Mouse (Mus musculus) hindbrain, embryonic 15.5 days (tissue): ENCODE measurements at regions not wholly inside any gene's neighbourhood (a gene's known extent, or its start where the extent isn't known, plus 50 kb on each side); places are given as distances from the start of the nearest gene placed in this dataset.
"Not testable (repeated sequence)": the region's sequence is repeated elsewhere in the genome, so short reads cannot be mapped to it uniquely, and the experiment has no call there.

ENCODE experiments used
- ATAC-seq: fragments of 200-750 bp; cut with Nextera tagmentation; 2 replicates; pipeline ENCODE4 v1.8.0; 2017; ENCODE audit warnings: low read depth, moderate number of reproducible peaks, moderate TSS enrichment; ENCODE audit not compliant: low FRiP score
- H3K27ac ChIP-seq: fragments of 300-500 bp; sonication (generic); replicated peaks from 2 replicates; pipeline ENCODE4 v1.5.1; 2015; ENCODE audit warnings: mild to moderate bottlenecking, inconsistent platforms
- H3K27me3 ChIP-seq: fragments of 300-500 bp; sonication (generic); 2 replicates; pipeline ENCODE4 v1.6.1; 2015; ENCODE audit warnings: control low read depth, inconsistent platforms
- H3K36me3 ChIP-seq: fragments of 300-500 bp; sonication (generic); 2 replicates; pipeline ENCODE4 v1.6.1; 2015; ENCODE audit warnings: control low read depth, inconsistent platforms
- H3K4me1 ChIP-seq: fragments of 300-500 bp; sonication (generic); replicated peaks from 2 replicates; pipeline ENCODE4 v1.6.1; 2015; ENCODE audit warnings: control low read depth, inconsistent platforms
- H3K4me2 ChIP-seq: fragments of 300-500 bp; sonication (generic); 2 replicates; pipeline ENCODE4 v1.6.1; 2015; ENCODE audit warnings: moderate library complexity, mild to moderate bottlenecking, inconsistent platforms
- H3K4me3 ChIP-seq: fragments of 300-500 bp; sonication (generic); 2 replicates; pipeline ENCODE4 v1.5.1; 2015; ENCODE audit warnings: mild to moderate bottlenecking, inconsistent platforms
- H3K9ac ChIP-seq: fragments of 300-500 bp; sonication (generic); 2 replicates; pipeline ENCODE4 v1.6.1; 2015; ENCODE audit warnings: inconsistent platforms
- H3K9me3 ChIP-seq: fragments of 300-500 bp; sonication (generic); 2 replicates; pipeline ENCODE4 v1.6.1; 2016; ENCODE audit warnings: control low read depth, inconsistent platforms
- WGBS: fragments of 180-500 bp; shearing (Covaris S2); methylation state at CpG from one replicate; pipeline ENCODE4 v1.1.7; 2015; 5-methylcytosine and 5-hydroxymethylcytosine counted together

DNA sequence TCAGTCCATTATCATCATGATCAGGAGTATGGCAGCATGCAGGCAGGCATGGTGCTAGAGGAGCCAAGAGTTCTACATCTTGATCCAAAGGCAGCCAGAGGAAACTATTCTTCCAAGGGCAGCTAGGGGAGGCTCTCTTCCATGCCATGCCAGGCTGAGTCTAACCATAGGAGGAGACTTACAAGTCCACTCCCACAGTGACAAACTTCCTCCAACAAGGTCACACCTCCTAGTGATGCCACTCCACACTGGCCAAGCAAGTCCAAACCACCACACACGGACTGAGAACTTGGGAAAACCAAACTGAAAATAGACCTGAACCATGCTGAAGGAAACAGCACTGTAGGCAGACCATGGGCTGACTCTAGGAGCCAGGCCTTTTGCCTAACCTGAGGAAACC, 197.4 kb downstream of the Prex1 start:
- Histone ChIP-seq H3K4me1 (peaks cover 28% of the 10 kb centered on the region), H3K27me3 (0 out of 2 replicates have a peak, but pooled peaks cover 9% of the 10 kb centered on the region), H3K27ac (no peak overlapping the region), H3K4me3 (no peak overlapping the region), H3K9ac (no peak overlapping the region), H3K9me3 (no peaks in the 10 kb centered on the region), H3K4me2 (no peak overlapping the region), H3K36me3 (no peaks in the 10 kb centered on the region)
- 60% methylated on average over 1 of the region's 1 CpGs for WGBS
- no peak for ATAC-seq

DNA sequence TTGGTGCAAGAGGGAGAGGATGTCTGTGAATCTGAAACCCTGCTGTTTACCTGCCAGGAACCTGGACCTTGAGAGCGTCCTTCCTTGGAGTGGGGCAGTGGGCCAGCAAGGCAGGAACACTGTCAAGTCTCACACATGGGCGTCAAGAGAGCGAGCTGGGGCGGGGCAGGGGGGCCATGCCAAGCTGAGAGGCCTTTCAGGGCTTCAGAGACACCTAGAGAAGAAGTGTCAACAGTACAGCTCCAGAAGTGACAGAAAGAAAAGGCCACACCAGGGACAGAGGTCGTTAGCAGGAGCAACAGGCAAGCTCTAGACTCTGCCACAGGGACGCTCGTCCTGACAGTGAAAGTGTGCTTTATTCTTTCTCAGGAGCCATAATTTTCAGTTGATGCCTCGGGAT, 199.0 kb downstream of the Prex1 start:
- WGBS = 62% methylated on average over 8 of the region's 8 CpGs
- Histone ChIP-seq H3K4me2 (no peak overlapping the region), H3K27me3 (0 out of 2 replicates have a peak, but pooled peaks cover 9% of the 10 kb centered on the region), H3K4me3 (no peak overlapping the region), H3K9ac (no peak overlapping the region), H3K36me3 (no peaks in the 10 kb centered on the region), H3K9me3 (no peaks in the 10 kb centered on the region), H3K27ac (no peak overlapping the region; the same call in 1 of the 2 replicates), H3K4me1 (peaks cover 28% of the 10 kb centered on the region)
- no peak for ATAC-seq

DNA sequence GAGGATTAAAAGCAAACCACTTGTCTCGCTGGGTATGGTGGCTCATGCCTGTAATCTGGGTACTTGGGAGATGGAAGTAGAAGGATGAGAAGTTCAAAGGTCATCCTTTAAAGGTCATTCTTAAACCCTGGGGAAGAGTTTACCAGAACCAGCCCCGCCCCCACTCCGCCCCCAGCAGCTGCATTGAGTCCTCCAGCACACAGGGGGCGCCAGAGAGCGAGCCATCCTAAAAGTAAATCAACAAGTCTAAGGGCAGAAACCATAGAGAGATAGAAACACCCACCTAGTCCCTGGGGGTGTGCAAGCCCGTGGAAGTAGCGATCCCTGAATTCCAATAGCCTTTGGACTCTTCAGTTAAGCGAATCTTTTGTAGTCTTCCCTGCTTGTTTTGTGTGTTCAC, 201.1 kb downstream of the Prex1 start:
- Histone ChIP-seq H3K27ac (no peak overlapping the region), H3K4me1 (peaks cover 19% of the 10 kb centered on the region), H3K4me3 (no peak overlapping the region), H3K9ac (no peak overlapping the region), H3K36me3 (no peaks in the 10 kb centered on the region), H3K9me3 (no peaks in the 10 kb centered on the region), H3K27me3 (0 out of 2 replicates have a peak, but pooled peaks cover 9% of the 10 kb centered on the region), H3K4me2 (no peak overlapping the region)
- 78% methylated on average over 8 of the region's 8 CpGs for WGBS
- ATAC-seq = no peak

DNA sequence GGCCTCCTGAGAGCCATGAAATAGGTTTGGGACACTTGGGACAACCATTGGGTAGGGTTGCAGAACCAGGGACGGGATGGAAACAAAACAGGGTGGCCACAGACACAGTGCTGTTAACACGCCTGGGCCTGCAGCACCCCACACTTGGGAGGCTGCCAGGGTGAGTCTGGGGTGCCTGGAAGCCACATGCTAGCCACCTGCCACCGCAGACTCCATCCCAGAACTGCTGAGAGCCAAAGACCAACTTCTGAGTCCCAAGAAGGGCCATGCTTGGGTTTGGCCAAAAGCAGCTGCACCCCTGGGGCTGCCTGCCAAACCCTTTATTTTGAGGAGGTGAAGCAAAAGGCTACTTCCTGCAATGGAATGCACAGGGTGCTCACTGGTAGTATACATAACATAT, 202.2 kb downstream of the Prex1 start:
- not testable (repeated sequence) for H3K9ac ChIP-seq, H3K4me2 ChIP-seq, ATAC-seq, H3K27ac ChIP-seq, H3K36me3 ChIP-seq, H3K4me3 ChIP-seq, H3K9me3 ChIP-seq, H3K27me3 ChIP-seq
- 74% methylated on average over 3 of the region's 3 CpGs for WGBS
- H3K4me1 ChIP-seq = peaks cover 10% of the 10 kb centered on the region

DNA sequence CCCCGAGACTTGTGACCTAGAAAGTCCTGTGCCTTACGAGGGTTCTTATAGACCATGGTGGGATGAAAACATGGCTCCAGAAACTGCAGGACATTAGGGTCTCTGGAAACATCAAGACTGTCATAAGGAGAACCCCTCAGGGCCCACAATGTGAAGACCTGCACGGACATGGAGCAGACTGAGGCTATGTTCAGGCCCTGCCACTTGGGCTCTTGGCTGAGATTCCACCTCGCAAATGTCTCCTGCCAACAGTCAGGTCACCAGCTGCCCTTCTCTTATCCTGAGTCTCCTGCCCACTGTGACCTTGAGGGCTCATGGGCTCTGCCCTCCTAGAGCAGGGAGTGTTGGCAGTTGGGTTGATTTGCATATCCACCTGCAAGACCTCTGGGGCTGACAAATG, 202.9 kb downstream of the Prex1 start:
- Histone ChIP-seq H3K27me3 (peaks cover 11% of the 10 kb centered on the region; the same call in 1 of the 2 replicates), H3K4me1 (peaks cover 10% of the 10 kb centered on the region), H3K9ac (no peak overlapping the region), H3K4me2 (no peak overlapping the region), H3K9me3 (no peaks in the 10 kb centered on the region), H3K27ac (no peak overlapping the region), H3K36me3 (no peaks in the 10 kb centered on the region), H3K4me3 (no peak overlapping the region)
- no peak for ATAC-seq
- WGBS = 83% methylated on average over 4 of the region's 4 CpGs

DNA sequence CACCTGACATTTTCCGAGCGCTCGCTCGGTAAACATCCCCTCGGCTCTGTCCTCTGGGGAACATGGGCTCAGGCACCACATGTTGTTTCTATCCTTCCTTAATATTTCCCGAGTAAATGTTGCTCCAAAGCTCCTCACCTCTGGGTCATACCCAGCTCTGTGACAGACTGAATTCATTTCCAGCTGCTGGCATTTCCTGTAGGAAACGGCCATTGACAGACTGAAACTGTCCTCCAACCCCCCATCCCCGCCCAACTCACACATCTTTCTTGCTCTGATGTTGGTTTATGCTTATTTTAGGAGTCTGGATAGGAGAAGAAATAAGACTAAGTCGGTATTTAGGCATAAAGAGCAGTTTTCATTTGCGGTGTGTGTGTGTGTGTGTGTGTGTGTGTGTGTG, 204.0 kb downstream of the Prex1 start:
- H3K27me3 ChIP-seq = peaks cover 12% of the 10 kb centered on the region; the same call in 1 of the 2 replicates
- 79% methylated on average over 10 of the region's 10 CpGs for WGBS

DNA sequence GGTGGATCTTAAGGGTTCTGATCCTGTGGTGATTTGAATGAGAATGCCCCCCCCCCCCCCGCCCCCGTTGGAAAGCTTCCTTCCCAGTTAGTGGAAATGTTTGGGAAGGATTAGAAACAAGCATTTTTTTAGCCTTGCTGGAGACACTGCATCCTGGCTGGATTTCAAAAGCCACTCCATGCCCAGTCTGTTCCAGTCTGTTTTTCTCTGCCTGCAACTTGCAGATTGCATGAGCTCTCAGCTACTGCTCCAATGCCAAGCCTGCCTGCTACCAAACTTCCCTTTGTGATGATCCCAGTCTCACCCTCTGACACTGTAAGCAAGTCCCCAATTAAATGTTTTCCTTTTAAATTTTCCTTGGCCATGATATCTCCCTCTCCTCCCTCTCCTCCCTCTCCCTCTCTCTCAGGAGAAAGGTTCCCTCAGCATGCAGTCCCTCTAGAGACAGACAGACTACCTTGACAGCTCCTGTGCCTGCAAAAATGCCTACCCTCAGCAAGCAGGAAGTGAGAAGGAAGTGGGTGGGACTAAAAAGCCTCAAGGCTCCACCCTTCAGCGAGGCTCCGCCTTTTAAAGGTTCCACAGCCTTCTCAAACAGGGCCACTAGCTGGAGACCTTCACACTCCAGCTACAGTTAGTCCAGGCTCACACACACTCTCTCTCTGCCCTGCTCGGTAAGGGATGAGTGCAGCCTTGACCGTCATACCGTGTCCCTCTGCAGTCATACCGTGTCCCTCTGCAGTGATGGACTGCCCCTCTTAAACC, 204.8 kb downstream of the Prex1 start:
- H3K36me3 ChIP-seq = no peaks in the 10 kb centered on the region
- H3K4me1 ChIP-seq = peaks cover 7% of the 10 kb centered on the region; the same call in 1 of the 2 replicates
- H3K27me3 ChIP-seq = peaks cover 12% of the 10 kb centered on the region; the same call in 1 of the 2 replicates
- no peak overlapping the region for H3K9ac ChIP-seq
- WGBS = 73% methylated on average over 8 of the region's 8 CpGs
- H3K4me2 ChIP-seq = no peak overlapping the region
- no peak for ATAC-seq
- no peaks in the 10 kb centered on the region for H3K9me3 ChIP-seq
- no peak overlapping the region for H3K4me3 ChIP-seq
- H3K27ac ChIP-seq = no peak overlapping the region

More for the DNA sequence above, 204.0 kb downstream of the Prex1 start:
- Histone ChIP-seq H3K4me3 (no peak overlapping the region), H3K9ac (no peak overlapping the region), H3K27ac (no peak overlapping the region), H3K9me3 (no peaks in the 10 kb centered on the region), H3K4me2 (no peak overlapping the region), H3K36me3 (no peaks in the 10 kb centered on the region), H3K4me1 (peaks cover 5% of the 10 kb centered on the region)
- ATAC-seq = no peak

DNA sequence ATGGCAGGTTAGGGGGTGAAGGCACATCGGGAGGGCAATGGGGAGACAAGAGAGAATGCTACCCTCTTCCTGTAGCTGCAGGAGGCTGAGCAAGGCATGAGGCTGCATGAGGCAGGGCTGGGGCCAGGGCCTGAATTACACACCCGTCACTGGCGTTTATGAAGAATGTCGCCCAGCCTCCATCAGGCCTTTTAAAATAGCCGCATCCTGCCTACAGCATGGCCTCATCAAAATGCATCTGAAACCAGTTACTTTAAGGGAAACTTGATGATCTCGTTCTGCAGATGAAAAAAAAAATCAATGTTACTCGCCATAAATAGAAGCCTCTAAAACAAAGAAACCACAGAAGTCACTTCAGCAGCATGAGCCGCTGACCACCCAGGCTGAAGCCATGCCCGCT, 208.3 kb downstream of the Prex1 start:
- Histone ChIP-seq H3K4me1 (peaks cover 12% of the 10 kb centered on the region; the same call in 1 of the 2 replicates), H3K27me3 (peaks cover 9% of the 10 kb centered on the region; the same call in 1 of the 2 replicates), H3K4me2 (no peak overlapping the region), H3K36me3 (no peaks in the 10 kb centered on the region), H3K9me3 (no peaks in the 10 kb centered on the region), H3K27ac (no peak overlapping the region), H3K4me3 (no peak overlapping the region), H3K9ac (no peak overlapping the region)
- WGBS = 61% methylated on average over 9 of the region's 9 CpGs
- no peak for ATAC-seq

DNA sequence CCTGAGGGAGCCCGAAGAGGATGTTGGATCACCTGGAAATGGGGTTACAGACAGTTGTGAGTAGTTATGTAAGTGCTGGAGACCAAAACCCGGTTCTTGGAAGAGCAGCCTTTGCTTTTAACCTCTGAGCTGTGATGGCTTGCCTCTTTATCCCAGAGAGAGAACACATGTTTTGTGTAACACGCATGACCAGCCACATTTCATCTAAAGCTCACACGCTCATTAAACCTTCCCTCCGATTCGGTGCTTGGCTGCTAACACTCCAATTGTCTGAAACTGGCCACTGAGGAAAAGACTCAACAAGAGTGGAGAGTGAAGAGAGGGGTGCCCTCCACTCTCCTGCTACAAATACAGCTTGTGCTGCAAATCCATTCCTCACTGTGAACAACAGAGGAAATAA, 210.0 kb downstream of the Prex1 start:
- H3K27ac ChIP-seq = no peak overlapping the region
- WGBS = 52% methylated on average over 6 of the region's 6 CpGs
- H3K9ac ChIP-seq = no peak overlapping the region
- ATAC-seq = no peak
- H3K36me3 ChIP-seq = no peaks in the 10 kb centered on the region
- peaks cover 9% of the 10 kb centered on the region; the same call in 1 of the 2 replicates for H3K27me3 ChIP-seq
- H3K9me3 ChIP-seq = no peaks in the 10 kb centered on the region
- H3K4me1 ChIP-seq = peaks cover 12% of the 10 kb centered on the region; the same call in 1 of the 2 replicates
- H3K4me3 ChIP-seq = no peak overlapping the region
- H3K4me2 ChIP-seq = no peak overlapping the region

DNA sequence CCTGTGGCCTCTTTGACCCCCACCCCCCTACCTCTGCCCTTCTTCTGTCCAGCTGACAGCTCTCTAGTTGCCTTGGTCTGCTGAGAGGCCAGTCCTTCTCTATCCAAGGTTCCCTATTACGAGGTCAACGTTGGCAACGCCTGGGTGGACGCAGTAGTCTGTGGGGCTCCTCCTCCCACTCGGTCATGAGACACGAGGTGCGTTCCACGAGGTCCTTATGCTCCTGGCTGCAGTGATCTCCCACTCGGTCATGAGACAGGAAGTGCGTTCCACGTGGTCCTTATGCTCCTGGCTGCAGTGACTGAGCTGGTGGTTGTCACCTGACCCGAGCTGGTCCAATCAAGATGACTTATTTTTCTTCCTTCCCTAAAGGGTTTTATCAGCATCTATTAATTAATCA, 220.7 kb downstream of the Prex1 start:
- ATAC-seq = peak; percentile 21; the same call in 1 of the 2 replicates
- Histone ChIP-seq H3K9me3 (no peaks in the 10 kb centered on the region), H3K27me3 (peaks cover 3% of the 10 kb centered on the region; the same call in 1 of the 2 replicates), H3K4me2 (no peak overlapping the region), H3K36me3 (no peaks in the 10 kb centered on the region), H3K9ac (no peak overlapping the region), H3K27ac (no peak overlapping the region), H3K4me1 (peaks cover 16% of the 10 kb centered on the region), H3K4me3 (no peak overlapping the region)
- 81% methylated on average over 12 of the region's 12 CpGs for WGBS

DNA sequence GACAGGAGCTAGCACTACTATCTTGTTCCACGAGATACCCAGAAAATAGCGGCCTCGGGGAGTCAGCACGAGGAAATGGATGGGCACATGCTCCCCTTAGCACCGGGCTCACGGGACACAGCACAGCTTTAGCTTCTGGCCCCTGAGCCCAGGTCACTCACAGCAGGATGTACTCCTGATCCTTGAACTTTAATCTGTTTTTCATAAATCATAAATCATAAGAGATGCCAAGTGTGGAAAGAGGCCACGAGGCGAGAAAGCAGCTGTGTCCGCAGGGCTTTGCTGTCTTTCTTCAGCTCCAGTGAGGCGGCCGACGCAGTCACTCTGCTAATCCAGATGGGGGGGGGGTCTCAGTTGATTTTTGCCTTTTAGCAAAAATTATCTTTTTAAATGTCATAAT, 221.2 kb downstream of the Prex1 start:
- Histone ChIP-seq H3K36me3 (no peaks in the 10 kb centered on the region), H3K9ac (no peak overlapping the region), H3K4me1 (peaks cover 19% of the 10 kb centered on the region), H3K9me3 (no peaks in the 10 kb centered on the region), H3K4me3 (no peak overlapping the region), H3K4me2 (no peak overlapping the region), H3K27ac (no peak overlapping the region), H3K27me3 (peaks cover 3% of the 10 kb centered on the region; the same call in 1 of the 2 replicates)
- no peak for ATAC-seq
- 57% methylated on average over 12 of the region's 12 CpGs for WGBS

DNA sequence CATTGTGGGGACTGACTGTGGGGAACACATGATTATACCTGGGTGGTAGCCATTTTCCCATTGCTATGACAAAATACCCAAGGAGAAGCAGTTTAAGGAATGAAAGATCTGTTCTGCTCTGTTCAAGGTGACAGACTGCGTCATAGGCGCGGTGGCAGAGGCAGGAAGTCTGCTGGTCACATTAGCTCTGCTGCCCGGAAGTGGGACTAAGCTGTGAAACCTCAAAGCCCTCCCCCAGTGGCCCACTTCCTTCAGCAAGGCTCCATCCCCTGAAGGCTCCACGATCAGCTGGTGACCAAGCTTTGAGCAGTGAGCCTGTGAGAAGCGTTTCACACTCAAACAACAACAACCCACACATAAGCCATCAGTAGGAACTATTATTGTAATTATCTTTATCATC, 221.8 kb downstream of the Prex1 start:
- no peaks in the 10 kb centered on the region for H3K36me3 ChIP-seq
- H3K4me3 ChIP-seq = no peak overlapping the region
- no peak overlapping the region for H3K27ac ChIP-seq
- 80% methylated on average over 6 of the region's 6 CpGs for WGBS
- H3K4me1 ChIP-seq = peaks cover 25% of the 10 kb centered on the region
- peaks cover 3% of the 10 kb centered on the region; the same call in 1 of the 2 replicates for H3K27me3 ChIP-seq
- no peak overlapping the region for H3K4me2 ChIP-seq
- H3K9me3 ChIP-seq = no peaks in the 10 kb centered on the region
- no peak for ATAC-seq
- H3K9ac ChIP-seq = no peak overlapping the region
